Mouse (Mus musculus): ENCODE results near the gene 1700020L24Rik.

DNA sequence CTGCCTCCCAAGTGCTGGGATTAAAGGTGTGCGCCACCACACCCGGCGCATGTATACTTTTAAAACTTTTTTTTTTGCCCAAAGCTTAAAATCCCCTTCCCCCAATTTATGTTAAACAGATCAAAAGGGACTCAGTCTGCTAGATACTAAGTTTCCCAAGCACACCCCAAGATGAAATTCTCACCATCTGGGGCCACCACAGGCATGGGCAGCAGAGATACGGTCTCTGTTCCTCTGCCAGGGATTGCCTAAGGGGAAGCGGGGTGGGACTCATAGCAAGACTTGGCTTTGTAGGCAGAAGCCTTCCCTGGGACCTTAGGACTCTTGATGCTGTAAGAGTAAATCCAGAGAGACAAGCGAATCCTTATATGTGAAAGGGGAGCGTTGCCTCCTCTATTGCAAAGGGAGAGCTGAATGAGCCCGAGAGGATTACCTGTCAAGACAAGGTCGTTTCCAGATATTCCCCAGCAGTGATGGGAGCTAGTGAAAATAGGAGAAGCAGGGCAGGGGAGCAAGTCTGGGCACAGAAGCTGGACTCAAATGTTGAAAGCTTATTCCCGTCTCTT lies 24.1 kb downstream of the 1700020L24Rik start:
- TF ChIP-seq EP300 (IDR thresholded peaks at IDR 0.05) (no peak), CTCF (IDR thresholded peaks at IDR 0.05) (no peak)

Data from lung, postnatal 0 days (tissue).